Mouse (Mus musculus): ENCODE data around the gene Lipc.

Lipc gene

DNA sequence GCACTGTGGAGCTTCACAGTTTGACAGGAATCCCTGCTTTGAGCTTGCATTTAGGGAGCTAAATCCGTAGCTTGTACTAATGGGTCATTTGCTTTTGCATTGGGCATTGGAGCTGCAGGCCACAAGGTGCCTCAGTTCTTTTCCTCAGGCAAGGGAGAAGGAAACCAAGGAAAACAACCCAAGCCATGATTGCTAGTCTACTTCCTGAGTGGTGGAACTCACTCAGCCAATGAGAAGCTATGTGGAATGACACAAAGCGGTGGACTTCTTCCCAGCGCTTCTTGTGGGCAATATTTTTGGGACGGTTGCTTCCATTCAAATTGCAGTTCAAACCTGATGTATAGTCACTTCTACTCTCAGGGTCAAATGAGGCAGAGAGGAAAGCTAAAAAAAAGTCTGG is at the start of gene Lipc:
Gene Lipc (minus strand): TSS at position 101 of the 400 bp plus-strand sequence.
- no peak for DNase-seq

DNA sequence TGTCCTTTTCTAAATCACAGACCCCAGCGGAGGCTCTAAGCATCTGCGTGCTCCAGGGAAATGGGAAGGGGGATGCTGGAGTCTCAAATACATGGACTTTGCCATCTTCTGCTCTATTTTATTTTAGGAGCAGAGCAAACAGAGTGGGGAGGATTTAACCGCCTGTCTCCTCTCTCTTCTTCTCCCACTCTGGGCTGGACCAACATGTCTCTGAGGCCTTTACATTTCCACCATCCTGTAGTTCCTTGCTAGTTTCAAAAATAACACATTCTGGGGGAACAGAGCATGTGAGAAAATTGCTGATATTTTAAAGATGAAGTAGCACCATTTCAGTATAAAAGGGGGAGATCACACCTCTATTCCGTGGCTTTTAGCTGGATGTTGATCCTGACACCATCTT is 47.1 kb upstream of the Lipc start:
- no peak for DNase-seq

DNA sequence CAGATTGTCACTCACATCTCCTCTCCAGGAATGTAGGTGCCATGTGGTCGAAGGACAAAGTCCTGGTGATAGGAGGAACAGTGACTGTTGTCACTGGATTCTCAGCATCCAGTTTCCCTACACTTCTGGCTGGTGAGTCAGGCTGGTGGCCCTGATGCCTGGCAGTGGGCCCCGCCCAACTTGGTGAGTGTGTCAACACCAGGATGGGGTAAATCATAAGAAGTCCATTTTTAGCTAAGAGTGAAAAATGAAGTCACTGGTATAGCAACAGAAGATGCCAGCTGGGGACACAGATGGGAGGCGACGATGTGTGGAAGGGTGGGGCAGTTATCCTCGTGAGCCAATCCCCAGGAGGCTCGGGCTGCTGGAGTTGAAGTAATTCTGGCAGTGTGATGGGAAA is 46.7 kb upstream of the Lipc start:
- no peak for DNase-seq

- DNase-seq, result peak; percentile 4
These were observed 41.3 kb upstream of the Lipc start for GRCm38 (mm10) chr9:70993326-70993725.

- DNase-seq, result no peak
These were observed 39.4 kb upstream of the Lipc start for GRCm38 (mm10) chr9:70991401-70991800.

DNA sequence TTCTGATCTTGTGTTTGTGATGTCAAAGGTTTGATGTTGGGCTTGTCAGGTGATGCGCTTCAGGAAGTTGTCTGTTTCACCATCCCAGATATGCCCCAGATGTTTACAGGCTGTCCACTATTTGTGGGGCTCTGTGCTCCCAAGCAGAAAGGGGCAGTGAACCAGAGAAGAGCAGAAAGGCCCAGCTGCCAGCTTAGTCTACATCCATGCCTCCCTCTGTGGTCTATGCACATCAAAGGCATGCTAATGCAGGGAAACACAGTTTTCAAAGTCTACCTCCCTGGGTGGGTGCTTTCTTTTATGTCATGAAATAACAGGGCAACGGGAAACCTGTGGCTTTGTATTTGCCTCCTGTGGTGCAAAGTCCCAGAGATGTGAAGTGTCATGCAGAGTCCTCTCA is 35.2 kb upstream of the Lipc start:
- DNase-seq, result no peak

DNA sequence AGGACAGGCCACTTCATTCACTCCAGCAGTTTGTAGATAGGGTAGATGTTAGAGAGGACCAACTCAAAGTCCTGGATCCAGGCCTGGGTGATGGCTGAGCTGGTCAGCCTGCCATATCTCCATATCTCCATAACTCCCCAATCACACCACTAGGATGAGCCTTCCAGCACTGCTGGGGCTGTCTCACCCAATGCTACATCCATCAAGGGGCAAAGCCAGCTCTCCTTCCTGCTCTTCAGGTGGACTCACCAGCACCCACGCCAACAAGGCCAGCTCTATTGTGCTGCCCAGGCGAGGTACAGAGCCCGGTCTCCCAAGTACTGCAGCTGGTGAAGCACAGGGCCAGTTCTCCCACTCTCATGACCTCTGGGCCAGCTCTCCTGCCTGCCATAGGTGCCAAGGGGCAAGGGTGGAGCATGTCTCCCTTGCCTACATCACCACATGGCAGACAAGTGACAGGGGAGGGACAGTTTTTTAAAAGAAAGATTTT is 31.0 kb upstream of the Lipc start:
- no peak for DNase-seq

GRCm38 (mm10) chr9:70981721-70982120 is 29.7 kb upstream of the Lipc start:
- no peak for DNase-seq

DNA sequence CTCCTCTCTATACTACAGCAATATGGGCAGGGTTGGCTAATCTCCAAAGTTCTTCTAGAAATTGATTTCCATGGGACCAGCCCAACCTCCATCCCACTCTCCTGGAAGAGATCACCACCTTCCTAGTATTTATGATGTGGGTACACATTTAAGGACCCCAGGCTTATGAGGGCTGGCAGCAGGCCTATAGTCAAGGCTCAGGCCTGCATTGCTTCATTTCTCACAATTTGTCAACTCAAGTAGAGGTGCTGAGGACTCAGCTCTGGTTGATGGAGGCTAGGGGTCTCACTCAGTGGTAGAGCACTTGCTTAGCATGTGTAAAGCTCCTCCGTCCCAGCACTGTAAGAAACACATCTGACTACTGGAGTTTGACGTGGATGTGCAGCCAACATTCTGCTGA is 27.6 kb upstream of the Lipc start:
- DNase-seq, result no peak

- no peak for DNase-seq
These were observed 27.1 kb upstream of the Lipc start for GRCm38 (mm10) chr9:70979171-70979570.

DNA sequence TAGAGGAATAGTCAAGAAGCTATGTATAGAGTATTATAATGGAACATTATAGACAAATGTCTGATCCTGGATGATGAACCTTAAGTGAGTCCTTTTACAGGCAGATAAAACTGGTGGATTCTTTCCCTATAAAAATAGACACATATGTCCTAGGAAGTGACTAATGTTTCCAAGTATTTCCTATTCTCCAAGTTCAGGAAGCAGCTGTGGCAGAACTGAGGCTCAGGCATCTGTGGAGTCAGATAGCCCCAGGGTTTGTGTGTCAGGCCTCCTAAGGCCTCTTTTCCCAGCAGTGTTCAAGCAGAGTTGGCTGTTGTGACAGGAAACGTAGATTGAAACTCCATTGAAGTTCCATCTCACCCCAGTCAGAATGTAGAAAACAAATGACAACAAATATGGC is 25.4 kb upstream of the Lipc start:
- peak; percentile 57 for DNase-seq

DNA sequence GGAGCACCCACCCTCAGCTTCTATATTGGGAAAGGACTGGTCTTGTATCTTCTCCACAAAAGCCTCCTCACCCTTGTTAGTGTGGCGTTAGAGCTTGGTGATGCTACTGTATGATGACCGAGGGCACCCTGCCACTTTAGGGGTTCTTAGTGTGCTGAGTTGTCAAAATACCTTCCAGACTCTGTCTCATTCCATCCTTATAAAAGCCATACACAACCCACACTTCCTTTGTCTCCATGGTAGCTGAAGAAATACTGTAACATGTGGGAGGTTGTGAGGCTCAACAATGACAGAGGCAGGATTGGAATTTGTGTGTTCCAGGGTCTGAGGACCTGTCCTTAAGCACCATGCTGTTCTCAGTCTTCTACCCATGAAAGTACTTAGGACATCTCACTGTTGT is 23.9 kb upstream of the Lipc start:
- no peak for DNase-seq

DNA sequence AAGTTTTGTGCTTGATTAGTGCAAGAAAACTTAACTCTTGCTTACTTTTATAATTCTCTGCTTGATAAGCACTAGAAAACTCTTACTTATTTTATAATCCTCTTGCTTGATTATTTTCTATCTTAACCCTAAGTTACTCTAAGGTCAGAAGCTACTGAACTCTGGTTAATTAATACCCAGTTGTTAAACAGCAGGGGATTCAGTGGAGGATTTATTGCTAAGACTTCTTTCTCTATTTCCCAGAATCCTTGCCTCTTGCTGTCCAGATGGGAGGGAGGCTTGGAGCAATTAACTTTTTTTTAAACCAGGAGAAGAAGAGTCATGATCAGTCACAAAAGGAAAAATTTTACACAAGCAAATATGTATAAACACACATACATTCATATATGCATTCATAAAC is 21.3 kb upstream of the Lipc start:
- DNase-seq, result no peak

DNA sequence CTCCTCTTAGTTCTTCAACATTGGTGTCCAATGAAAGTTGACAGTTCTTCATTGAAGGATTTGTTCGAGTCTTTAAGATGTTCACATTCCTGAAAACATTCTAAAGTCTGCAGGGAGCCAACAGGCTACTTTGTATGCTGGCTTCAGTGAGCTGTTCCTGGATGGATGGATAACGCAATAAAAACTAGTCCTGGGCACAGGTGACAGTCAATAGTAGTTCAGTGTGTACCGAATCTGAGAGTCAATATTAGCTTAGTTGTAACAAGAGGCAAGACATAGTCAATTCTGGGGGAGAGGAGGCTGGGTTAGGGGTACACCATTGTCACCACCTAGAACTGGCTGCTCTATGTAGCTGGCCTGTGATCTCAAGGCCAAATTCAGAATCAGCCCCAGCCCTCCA is 17.2 kb upstream of the Lipc start:
- no peak for DNase-seq

DNA sequence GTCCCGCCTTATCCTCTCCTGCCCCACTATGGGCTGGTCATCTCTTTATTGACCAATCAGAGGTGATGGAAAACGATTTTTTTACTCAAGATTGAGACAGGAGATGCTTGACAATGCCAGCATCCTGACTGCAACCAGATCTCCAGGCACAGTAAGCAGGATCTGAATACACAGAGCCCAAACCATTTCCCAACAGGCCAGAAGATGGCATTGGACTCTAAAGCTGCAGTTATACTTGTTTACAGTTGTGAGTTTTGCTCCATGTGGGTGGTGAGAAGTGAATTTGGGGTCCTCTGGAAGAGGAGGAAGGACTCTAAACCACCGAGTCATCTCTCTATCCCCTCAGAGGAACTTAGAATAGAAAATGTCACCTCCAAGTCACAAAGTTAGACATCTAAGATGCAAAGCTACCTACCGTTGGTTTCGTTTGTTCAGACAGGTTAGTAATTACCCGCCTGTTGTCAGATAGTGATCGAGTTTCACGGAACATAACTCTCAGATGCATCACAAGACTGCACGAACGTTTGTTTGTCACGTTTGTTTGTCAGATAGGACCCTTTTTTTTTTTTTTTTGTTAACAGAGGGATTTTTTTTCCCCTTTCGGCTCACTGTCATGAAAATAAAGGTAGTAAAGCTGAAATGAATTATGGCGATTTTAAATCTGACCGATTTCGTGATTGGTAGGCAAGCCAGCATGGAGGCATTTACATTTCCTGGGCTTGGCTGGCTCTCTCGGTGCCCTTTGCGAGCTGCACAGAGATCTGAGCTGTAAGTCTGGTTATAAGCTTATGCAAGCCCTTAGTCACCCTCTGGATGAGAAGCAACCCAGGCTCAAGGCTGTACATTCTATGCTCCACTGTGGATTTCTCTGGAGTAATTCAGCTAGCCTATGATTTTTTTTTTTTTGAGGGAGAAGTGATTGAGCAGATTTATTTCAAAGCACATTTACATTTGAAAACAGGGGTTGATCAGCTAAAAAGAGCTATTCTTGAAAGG is 14.3 kb upstream of the Lipc start:
- no peak for DNase-seq

DNA sequence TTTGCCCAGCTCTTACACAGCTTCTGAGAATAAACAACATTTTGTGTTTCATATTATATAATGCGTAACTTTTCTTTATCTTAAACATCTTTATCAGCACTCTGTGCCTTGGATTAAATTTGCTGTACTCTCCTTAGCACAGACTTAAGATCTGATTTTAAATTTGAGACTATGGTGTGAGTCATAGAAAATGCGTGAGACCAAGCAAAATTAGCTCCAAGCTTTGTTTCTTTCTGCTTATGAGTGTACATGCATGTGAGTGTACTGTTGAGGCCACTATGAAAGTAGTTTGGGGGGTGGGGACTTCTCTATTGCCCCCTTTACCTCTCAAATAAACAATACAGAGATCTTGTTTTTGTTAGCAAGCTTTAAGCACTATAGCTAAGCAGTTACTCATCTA is 13.4 kb upstream of the Lipc start:
- no peak for DNase-seq

- no peak for DNase-seq
These were observed 13.0 kb upstream of the Lipc start for GRCm38 (mm10) chr9:70965011-70965410.

DNA sequence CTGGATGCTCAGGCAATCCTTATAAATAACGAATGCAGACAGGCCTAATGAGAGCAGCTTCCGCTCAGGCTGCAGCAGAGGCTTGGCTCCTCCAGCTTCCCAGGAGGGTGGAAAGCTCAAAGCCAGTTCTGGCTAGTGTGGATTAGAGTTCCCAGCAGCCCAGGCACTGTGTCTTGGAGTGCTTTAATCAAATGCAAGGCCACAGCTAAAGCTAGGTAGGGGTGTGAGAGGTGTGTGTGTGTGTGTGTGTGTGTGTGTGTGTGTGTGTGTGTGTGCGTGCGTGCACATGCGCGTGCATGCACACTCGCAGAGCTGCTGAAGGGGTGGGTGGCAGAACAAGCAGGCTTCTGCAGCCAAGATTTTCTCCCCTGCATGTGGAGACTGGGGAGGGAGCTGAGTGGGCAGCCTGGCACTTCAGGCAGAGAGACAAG is 11.4 kb upstream of the Lipc start:
- DNase-seq, result no peak

DNA sequence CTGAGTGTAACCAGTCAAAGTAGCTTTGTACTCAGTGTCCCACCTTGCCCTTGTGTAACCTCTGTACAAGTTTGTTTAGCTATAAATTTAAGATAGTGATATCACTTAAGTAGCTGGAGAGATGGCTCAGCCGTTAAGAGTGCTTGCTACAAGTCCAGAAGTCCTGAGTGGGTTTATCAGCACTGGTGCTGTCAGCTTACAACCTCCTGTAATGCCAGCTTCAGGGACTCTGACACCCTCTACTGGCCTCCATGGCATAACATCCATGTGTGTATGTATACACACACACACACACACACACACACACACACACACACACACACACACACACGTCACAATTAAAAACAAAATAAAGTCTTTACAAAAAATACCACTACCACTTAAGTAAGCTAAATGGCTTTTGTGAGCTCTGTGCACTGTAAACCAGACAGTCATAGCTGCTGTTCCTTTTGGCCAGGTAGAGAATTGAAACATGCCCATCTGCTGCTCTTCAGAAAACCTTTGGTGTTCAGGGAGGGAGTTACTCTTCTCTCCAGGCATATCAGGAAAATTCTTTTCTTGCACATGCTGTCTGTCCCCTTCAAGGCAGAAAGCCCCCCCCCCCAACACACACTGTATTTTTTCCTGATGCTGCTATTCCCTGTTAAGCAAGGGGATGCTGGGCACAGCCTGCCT is 10.9 kb upstream of the Lipc start:
- DNase-seq, result no peak

DNA sequence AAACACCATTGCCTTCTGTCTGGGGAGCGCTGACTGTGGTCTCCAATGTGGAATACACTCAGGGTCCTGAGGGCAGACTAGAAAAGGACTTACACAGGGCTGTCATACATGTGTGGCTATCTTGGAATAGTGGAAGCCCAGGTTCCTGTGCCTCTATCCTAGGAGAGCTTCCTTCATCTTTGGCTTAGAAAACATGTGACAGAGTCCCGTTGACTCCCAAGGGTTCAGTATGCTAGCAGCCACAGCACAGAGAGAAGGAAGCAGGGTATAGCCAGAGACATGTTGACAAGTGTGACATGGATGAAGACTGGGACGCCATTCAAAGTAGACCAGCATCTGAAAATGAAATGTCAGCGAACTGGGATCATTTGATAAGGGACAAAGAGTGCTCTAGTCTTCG is 8.3 kb upstream of the Lipc start:
- DNase-seq, result no peak

GRCm38 (mm10) chr9:70959866-70960265 is 7.8 kb upstream of the Lipc start:
- DNase-seq, result no peak

- DNase-seq, result no peak
These were observed 7.4 kb upstream of the Lipc start for GRCm38 (mm10) chr9:70959447-70959846.

GRCm38 (mm10) chr9:70958381-70958780 is 6.4 kb upstream of the Lipc start:
- no peak for DNase-seq

DNA sequence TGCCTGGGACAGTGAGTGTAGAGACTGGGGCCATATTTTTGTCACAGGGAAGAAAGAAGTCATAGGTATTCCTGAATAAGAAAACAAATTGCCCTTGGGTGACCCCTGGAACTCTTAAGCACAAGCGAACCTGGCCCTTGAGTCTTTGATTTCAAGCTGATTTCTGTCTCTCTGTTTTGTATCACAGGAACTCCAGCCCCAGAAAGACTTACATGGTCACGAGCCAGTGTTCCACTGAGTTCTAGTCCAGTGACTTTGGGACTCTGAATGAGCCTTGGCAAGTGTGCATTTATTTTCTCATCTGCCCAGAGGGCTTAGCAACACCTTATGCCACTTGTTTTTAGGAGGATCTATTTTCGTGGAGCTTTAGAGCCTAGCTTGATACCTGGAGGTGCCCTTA is 5.7 kb upstream of the Lipc start:
- DNase-seq, result no peak

Measured in kidney, adult 11 months (tissue).